Mouse (Mus musculus): ENCODE measurements around the gene Fam198b. TPM values are rescaled to one million over a fixed set of nuclear protein-coding genes. Genes with fewer than 3 reads are reported as not detected.
"Not testable (repeated sequence)": the region's sequence is repeated elsewhere in the genome, so short reads cannot be mapped to it uniquely, and the experiment has no call there.

Fam198b gene
- total RNA-seq, 1 experiment from 2014 or later: not detected

DNA sequence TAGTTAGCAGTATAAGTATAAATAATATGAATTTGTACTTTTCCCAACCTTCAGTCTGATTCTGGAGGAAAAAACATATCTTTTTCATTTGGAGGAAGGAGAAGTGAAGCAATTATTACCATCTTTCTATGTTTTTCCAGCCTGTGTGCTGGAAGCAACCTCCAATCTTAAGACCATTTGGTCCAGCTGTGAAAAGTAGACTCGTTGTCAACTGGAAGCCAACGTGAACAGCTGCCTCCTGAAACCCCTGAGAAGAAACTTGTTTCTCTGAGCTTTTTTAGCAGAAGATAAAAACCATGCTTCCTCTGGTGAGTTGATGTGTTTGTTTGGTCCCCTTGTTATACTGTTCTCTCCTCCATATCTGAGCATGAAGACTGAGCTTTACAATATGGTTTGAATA, 84.1 kb downstream of the Fam198b start:
- no peak for ATAC-seq (replicated peaks; ENCODE audit: insufficient number of reproducible peaks, low FRiP score, low TSS enrichment, poor library complexity, severe bottlenecking)

DNA sequence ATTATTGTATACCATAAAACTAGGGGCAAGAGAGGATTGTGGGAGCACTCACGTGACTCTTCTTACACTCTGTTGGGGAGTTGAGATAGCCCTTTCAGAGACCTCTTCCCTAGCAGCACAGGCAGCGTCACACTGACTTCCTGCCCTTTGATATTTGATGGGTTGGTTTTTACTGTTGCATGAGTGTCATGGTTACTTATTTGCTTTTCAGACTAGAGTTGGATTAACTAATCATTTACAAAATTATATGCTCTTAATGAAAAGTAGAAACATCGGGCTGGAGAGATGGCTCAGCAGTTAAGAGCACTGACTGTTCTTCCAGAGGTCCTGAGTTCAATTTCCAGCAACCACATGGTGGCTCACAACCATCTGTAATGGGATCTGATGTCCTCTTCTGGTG, 85.2 kb downstream of the Fam198b start:
- not testable (repeated sequence) for ATAC-seq (replicated peaks; ENCODE audit: insufficient number of reproducible peaks, low FRiP score, low TSS enrichment, poor library complexity, severe bottlenecking)

DNA sequence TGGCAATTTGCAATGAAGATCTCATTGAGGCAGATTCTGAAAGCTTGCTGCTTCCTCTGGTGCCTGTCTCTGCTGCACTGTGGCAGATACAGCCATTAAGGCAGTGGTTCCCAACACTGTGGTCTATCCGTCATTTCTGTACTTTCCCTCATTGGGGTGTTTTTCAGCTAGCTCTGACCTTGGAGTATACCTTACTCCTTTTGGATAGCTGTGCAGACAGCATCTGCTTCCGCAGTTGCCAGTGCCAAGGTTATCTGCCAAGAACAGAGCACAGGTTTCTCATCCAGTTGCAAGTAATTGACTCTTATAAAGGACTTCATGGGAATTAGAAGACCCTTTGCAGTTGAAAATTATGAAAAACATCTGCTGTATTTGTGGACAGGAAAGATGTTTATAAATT, 85.7 kb downstream of the Fam198b start:
- no peak for ATAC-seq (replicated peaks; ENCODE audit: insufficient number of reproducible peaks, low FRiP score, low TSS enrichment, poor library complexity, severe bottlenecking)

DNA sequence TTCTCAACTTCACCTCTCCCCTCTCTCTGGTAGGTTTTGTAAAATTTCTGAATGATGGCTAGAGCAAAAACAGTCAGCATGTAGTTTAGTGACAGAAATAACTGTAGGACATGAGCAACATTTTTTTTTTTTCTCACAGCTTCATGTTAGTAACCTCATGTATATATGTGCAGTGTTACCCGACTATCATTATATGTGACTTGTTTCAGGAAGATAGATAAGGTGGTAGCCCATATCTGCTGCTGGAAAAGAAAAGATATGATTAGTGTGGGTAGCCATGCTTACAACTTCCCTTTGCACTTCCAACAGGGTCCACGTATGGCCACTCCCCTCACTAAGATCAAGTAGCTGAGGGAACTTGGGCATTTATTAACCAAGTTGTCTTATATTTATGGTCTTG, 86.2 kb downstream of the Fam198b start:
- ATAC-seq (replicated peaks; ENCODE audit: insufficient number of reproducible peaks, low FRiP score, low TSS enrichment, poor library complexity, severe bottlenecking): no peak

DNA sequence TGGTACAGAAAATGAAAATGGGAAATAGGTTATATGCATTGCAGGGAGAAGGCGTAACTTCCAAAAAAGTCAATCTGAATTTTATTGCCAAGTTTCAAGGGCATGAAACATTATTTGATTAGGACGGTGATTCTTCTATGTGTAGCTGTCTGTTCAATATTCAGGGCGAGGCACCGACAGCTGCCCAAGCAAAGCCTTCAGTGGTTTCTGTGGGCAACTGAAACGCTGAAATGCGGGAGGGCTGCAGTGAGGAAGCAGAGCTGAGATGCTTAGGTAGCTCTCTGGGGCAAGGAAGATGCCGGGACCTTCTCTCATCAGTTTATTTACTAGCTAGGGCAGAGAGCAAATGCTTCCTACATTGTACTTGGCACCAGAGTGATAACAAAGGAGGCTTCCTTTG, 87.2 kb downstream of the Fam198b start:
- no peak for ATAC-seq (replicated peaks; ENCODE audit: insufficient number of reproducible peaks, low FRiP score, low TSS enrichment, poor library complexity, severe bottlenecking)

DNA sequence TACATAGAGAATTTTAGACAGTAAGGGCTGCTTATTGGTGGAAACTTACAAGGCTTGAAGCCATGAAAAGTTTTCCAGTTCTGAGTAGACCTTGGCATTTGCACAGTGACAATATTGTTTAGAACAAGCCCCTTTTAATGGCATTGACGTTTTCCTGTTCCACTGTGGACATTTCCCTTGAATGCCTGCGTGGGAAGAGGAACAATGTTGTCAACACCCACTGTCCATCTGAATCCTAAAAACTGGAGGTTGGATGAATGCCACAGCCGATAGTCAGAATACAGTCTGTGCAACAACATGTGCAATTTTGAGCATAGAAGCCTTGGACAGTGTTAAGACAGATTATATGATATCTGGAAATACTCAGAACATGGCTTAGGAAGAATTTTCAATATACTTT, 92.5 kb downstream of the Fam198b start:
- ATAC-seq (replicated peaks; ENCODE audit: insufficient number of reproducible peaks, low FRiP score, low TSS enrichment, poor library complexity, severe bottlenecking): no peak

DNA sequence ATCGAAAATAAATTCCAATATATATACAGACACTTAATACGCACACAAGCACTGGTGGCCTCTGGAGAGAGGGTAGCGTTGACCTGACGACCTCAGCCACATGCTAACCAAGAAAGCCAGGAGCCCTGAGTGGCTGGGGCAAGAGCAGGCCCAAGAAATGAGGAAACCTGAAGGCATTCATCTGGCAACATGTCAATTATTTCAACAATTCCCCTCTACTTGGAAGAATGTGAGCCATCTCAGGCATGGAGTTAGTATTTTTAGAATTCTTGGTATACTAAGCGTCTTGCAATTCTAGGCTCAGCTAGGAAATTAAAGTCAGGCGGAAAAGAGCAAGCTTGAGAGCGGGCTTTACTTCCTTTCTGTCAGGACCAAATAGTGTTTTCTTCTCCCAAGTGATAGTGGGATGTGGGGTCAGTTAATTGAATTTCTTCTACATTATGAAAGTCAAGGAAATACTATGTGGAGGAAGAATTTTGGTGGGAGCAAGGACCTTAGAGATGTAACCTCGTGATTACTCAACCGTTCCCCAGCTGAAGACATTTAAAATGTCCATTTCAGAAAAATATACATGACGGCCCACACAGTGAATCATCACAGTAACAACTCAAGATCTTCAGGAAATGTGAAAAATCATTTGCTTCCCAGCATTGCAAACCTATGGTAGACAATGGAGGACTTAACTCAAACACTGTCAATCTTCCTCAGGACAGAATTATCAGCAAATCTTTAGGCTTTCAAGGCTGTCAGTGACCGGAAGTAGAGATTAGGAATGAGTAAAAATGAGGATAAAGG, 93.5 kb downstream of the Fam198b start:
- ATAC-seq (replicated peaks; ENCODE audit: insufficient number of reproducible peaks, low FRiP score, low TSS enrichment, poor library complexity, severe bottlenecking): no peak

DNA sequence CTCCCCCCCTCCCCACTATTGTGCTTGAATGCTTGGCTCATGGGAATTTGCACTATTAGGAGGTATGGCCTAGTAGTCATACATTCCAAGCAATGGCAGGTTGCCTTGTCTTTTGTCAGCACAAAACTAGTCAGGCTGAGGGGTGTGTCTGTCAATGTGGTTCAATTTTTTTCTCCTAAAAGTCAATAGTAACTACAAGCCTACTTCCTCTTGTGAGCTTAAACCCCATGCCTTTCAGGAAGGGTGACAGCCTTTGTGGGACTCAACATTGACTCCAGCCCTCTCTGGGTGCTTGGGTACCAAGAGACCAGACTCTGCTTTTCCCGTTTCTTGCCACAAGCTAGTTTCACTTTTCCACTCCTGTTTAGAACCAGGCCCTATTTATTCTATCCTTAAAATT, 96.4 kb downstream of the Fam198b start:
- ATAC-seq (replicated peaks; ENCODE audit: insufficient number of reproducible peaks, low FRiP score, low TSS enrichment, poor library complexity, severe bottlenecking): no peak

DNA sequence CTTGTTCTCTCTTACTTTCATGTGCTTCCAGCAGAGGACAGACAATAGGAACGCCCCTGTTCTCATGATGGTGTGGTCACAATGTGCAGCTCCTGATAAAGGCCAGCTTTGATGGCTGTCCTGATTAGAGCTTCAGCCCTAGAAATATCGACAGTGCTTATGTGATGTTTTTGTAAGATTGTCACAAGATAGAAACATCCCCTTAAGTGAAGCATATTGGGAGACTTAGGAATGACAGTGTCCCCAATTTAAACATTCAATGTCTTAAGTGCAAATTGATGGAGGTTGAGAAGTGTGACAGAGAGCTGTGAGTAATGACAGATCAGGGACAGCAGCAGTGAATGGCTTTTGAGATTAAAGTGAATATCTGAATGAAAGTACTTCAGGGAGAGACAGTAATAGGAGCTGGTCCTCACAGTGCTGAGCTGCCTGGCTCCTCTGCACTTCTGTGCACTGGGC, 99.7 kb downstream of the Fam198b start:
- ATAC-seq (replicated peaks; ENCODE audit: insufficient number of reproducible peaks, low FRiP score, low TSS enrichment, poor library complexity, severe bottlenecking): no peak

DNA sequence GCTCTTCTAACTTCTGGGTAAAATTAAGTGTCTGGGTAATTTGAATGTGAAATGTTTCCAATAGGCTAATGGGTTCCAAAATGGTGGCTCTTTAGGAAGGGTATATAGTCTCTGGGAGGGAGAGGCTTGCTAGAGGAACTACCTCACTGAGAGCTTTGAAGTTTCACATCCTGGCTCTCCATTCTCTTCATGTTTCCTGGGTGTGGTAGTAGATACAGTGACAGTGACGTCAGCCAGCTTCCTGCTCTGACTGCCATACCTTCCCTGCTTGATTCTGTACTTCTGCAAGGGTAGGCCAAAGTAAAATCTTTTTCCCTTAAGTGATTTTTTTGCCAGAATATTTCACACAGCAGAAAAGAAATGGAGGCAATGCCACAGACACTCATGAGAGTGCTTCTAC, 100.2 kb downstream of the Fam198b start:
- peak; percentile 66 for ATAC-seq (replicated peaks; ENCODE audit: insufficient number of reproducible peaks, low FRiP score, low TSS enrichment, poor library complexity, severe bottlenecking)

DNA sequence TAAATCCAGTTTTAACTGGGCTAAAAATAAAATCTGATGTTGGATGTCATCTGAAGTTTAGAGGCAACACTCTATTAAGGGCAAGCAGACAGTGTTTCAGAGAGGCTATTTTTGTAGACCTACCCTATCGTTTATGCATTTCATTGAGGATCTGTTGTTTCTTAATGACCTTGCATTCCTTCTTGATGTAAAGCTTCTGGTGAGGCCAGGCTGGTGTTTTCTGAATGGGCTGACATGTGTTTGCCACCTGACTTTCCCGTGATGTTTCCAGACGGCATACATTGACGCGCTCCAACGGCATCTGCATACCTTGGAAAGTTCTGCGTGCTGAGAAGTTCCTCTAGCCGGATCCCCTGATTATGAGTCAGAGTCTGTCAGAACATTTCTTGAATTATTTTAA, 104.9 kb downstream of the Fam198b start:
- ATAC-seq (replicated peaks; ENCODE audit: insufficient number of reproducible peaks, low FRiP score, low TSS enrichment, poor library complexity, severe bottlenecking): no peak

DNA sequence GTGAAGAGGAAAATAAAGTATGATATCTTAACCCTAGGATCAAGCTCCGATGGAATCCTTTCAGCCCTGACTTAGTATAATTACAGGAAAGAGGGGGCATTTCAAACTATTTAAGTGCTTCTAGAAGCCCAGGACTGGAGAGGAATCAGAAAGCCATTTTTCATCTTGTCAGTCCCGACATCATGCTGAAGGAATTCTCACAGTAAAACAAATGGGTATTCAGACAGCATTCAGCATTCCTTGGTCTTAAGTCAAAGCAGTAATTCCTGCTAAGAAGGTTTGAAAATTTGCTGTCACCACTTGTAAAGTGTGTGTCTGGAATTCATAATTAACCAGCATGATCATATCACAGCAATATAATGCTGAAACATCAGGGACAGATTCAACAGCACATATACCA, 105.6 kb downstream of the Fam198b start:
- no peak for ATAC-seq (replicated peaks; ENCODE audit: insufficient number of reproducible peaks, low FRiP score, low TSS enrichment, poor library complexity, severe bottlenecking)

DNA sequence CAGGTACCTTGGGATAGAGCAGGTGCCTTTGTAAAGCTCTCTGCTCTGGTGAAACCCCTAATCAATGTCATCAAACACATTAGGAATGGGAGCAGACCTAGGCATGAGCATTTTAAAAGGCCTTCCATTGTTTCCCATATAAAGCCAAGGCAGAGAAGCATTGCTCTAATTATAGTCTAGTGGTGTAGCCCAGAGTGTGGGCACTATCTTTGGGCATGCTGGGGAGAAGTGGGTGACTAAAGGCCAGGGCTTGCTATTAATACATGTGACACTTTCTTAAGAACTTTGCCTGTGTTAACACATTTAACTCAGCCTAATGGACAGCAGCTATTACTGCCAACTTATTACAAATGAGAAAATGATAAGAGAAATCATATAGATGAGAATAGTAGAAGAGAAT, 106.1 kb downstream of the Fam198b start:
- ATAC-seq (replicated peaks; ENCODE audit: insufficient number of reproducible peaks, low FRiP score, low TSS enrichment, poor library complexity, severe bottlenecking): no peak

DNA sequence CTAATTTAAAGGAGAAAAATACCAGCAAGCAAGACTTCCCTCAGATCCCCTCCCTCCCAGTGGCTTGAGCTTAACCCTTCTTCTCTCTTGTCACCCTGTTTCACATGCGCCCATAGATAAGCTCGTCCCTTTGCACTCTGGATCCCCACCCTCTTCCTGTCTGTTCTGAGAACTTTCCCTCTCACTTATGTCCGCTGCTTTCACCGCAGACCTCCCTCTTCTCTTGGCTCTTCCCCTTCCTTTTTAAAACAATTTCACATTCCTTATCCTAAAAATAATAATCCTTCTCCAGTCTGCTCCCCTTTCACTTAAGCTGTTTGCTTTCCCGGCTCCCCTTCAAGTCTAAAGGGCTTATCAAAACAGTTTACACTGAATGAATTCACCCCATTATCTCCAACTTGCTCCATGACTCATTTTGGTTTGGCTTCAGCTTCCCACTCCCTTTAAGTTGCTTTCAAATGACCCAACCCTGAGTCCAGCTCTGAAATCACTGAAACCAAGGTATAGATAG, 109.8 kb downstream of the Fam198b start:
- ATAC-seq (replicated peaks; ENCODE audit: insufficient number of reproducible peaks, low FRiP score, low TSS enrichment, poor library complexity, severe bottlenecking): no peak

DNA sequence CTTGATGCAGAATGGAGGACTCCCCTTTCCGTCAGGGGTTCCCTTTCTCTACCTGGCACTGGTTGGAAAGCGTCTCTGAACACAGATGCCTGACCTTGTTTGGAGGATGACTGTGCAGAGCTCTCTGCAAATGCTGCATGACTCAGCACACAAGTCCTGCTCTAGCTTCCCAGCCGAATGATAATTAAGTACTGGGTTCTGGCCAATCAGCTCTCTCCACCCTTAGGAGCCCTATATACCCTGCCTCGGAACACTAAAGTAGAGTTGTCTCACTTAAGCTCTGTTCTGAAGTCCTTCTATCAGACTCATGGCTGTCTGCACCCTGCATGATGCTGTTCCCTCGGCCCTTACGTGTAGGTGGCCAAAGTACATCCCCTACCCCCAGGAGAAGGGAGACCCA, 111.4 kb downstream of the Fam198b start:
- ATAC-seq (replicated peaks; ENCODE audit: insufficient number of reproducible peaks, low FRiP score, low TSS enrichment, poor library complexity, severe bottlenecking): no peak

Other genes starting within 250 kb of the Fam198b start
- 0.10 TPM in 1 of 3 replicates, not detected in the others for gene Rxfp1, start 146.7 kb upstream of the Fam198b start, total RNA-seq (2017)
- 0.29 TPM in 1 of 3 replicates, not detected in the others for gene Tmem144, start 31.8 kb upstream of the Fam198b start, total RNA-seq (2017)

Measured in monocyte, adult 5-6 weeks (primary cell).